Comparison of ENCODE assay signal across 8 mouse cellular contexts in the genomic region with DNA sequence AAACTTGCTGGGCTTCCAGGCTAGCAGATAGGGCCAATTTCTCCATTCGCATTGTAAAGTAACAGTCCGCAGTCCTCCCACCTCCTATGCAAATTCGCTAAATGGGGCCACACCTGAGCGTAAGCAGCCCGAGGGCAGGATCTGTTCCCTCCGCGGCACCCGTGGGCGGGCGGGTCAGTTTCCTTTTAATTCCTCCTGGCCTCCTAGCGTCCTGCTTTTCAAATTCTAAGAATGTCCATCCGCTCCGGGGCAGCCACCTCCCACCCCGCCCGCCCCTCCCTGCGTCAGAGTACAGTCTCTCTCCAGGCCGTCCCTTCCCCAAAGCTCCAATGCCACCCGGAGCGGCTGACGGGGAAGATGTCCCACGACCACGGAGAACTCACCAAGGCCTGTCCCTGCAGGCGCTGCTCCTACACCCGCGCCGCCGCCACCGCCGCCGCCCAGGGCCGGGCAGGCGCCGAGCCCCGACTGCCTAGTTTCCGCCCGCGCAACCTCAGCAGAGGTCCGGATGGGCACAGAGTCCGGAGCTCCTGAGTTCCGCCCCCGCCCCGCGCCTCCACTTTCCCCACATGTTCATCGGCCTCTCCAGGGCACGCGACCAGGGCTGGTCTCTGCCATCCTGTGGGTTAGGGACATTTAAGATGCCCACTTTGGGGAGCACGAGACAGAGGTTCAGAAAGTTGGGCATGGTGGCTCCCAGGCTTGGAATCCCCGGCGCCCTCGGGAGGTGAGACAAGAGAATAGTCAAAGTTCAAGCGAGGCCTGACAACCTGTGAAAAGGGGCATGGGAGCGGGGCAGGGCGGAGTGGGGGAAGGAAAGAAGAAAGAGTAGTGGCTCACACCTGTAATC. TPM values are rescaled to one million over a fixed set of nuclear protein-coding genes. Genes with fewer than 3 reads are reported as not detected.
DNase-seq lines count a peak whose midpoint lies in the region; ATAC-seq lines count a peak whose summit lies in the region.

No protein-coding gene starts in this region.

- under 1% methylated on average over 53 of the region's 53 CpGs for WGBS in embryonic facial prominence, embryonic 12.5 days

- ATAC-seq in embryonic facial prominence, embryonic 12.5 days (ENCODE audit: insufficient number of reproducible peaks, insufficient read depth, low FRiP score, low TSS enrichment), result peak; percentile 62; the same call in 1 of the 2 replicates

- peak overlapping the region; percentile 86 for H3K9ac ChIP-seq in embryonic facial prominence, embryonic 12.5 days

- H3K27me3 ChIP-seq in embryonic facial prominence, embryonic 12.5 days, result peaks cover 35% of the 10 kb centered on the region

- H3K4me3 ChIP-seq in embryonic facial prominence, embryonic 12.5 days, result peak overlapping the region; percentile 81

- H3K36me3 ChIP-seq in embryonic facial prominence, embryonic 12.5 days, result peaks cover 23% of the 10 kb centered on the region

- peak overlapping the region; percentile 82 for H3K27ac ChIP-seq in embryonic facial prominence, embryonic 12.5 days

- peaks cover 18% of the 10 kb centered on the region; the same call in 1 of the 2 replicates for H3K4me1 ChIP-seq in embryonic facial prominence, embryonic 12.5 days

- peak overlapping the region; percentile 76 for H3K4me2 ChIP-seq in embryonic facial prominence, embryonic 12.5 days (replicated peaks)

- DNase-seq in 3134 (ENCODE audit: extremely low read depth, insufficient read length, low spot score) (peak; percentile 83), liver (peak; percentile 87)
- DNase-seq in adrenal gland, postnatal 25 days, result peak; percentile 83
- DNase-seq in heart, adult 8-10 months (ENCODE audit: low spot score), result peak; percentile 75
- peak; percentile 78 for DNase-seq in kidney, adult 9 months
- DNase-seq in monocyte, adult 2 months (ENCODE audit: low read depth in 1 of 2, low spot score in 2 of 2), result peak; percentile 35 to 66
- peak; percentile 77 to 83 for DNase-seq in spleen, postnatal 14 days (ENCODE audit: low spot score in 2 of 2)

- no peaks in the 10 kb centered on the region for H3K9me3 ChIP-seq in embryonic facial prominence, embryonic 12.5 days

RNA-seq across cellular contexts. Expression of a gene that starts 3.9 kb away (rescaled TPM):
- 0.62 and 0.73 TPM in 2 replicates for total RNA-seq in adrenal gland, postnatal 25 days (2021)
- polyA plus RNA-seq in embryonic facial prominence, embryonic 12.5 days (2016; fragmentation: Nextera tagmentation; extraction: Ambion mirVana), result 0.17 and 0.36 TPM in 2 replicates
- total RNA-seq in heart, adult 8-10 months (2022), result under 1 TPM; 0.25 to 0.84 (median 0.34) TPM

RNA-seq across cellular contexts. Expression of a gene that starts 4.2 kb away (rescaled TPM):
- 75.6 and 93.0 TPM in 2 replicates for total RNA-seq in adrenal gland, postnatal 25 days (2021)
- polyA plus RNA-seq in embryonic facial prominence, embryonic 12.5 days (2016; fragmentation: Nextera tagmentation; extraction: Ambion mirVana), result 150 and 164 TPM in 2 replicates
- 10 to 100 TPM; 44.9 to 65.4 (median 52.1) TPM for total RNA-seq in heart, adult 8-10 months (2022)

RNA-seq across cellular contexts. Expression of a gene that starts 10.3 kb away (rescaled TPM):
- 74.4 and 81.6 TPM in 2 replicates for total RNA-seq in adrenal gland, postnatal 25 days (2021)
- 36.0 and 40.6 TPM in 2 replicates for polyA plus RNA-seq in embryonic facial prominence, embryonic 12.5 days (2016; fragmentation: Nextera tagmentation; extraction: Ambion mirVana)
- total RNA-seq in heart, adult 8-10 months (2022), result 10 to 100 TPM; 61.6 to 72.9 (median 63.8) TPM

RNA-seq across cellular contexts. Expression of a gene that starts 31.1 kb away (rescaled TPM):
- 57.4 and 67.6 TPM in 2 replicates for total RNA-seq in adrenal gland, postnatal 25 days (2021)
- polyA plus RNA-seq in embryonic facial prominence, embryonic 12.5 days (2016; fragmentation: Nextera tagmentation; extraction: Ambion mirVana), result 72.7 and 80.7 TPM in 2 replicates
- 10 to 100 TPM in 3 of 4 experiments, 1 to 10 TPM in 1; 9.6 to 16.8 (median 12.1) TPM for total RNA-seq in heart, adult 8-10 months (2022)

RNA-seq across cellular contexts. Expression of a gene that starts 55.5 kb away (rescaled TPM):
- not detected in 2 replicates for total RNA-seq in adrenal gland, postnatal 25 days (2021)
- 0.06 TPM in 1 of 2 replicates, not detected in the other for polyA plus RNA-seq in embryonic facial prominence, embryonic 12.5 days (2016; fragmentation: Nextera tagmentation; extraction: Ambion mirVana)
- total RNA-seq in heart, adult 8-10 months (2022), result not detected

Comparison
In these comparisons a context has a peak if more than half of its experiments do, and no peak if none do; other contexts are left out.
1. Peak in every context shown above with its lines: DNase-seq, ATAC-seq, H3K4me3 ChIP-seq and H3K27ac ChIP-seq.